Mouse (Mus musculus): ENCODE data around the gene Tapt1. TPM values are rescaled to one million over a fixed set of nuclear protein-coding genes. Genes with fewer than 3 reads are reported as not detected.
"Not testable (repeated sequence)": the region's sequence is repeated elsewhere in the genome, so short reads cannot be mapped to it uniquely, and the experiment has no call there.

Gene Tapt1
- total and polyA plus RNA-seq, 2 experiments, result 34.8 to 68.6 TPM

- TF ChIP-seq CTCF (IDR thresholded peaks at IDR 0.05; ENCODE audit: low read depth, low read length), result no peak
- Histone ChIP-seq H3K79me2 (ENCODE audit: control insufficient read depth, insufficient read depth, low read length) (no peaks in the 10 kb centered on the region), H3K9ac (ENCODE audit: low read depth, low read length) (no peak overlapping the region), H3K27ac (replicated peaks; ENCODE audit: insufficient read depth, low read depth, low read length) (no peak overlapping the region), H3K27me3 (ENCODE audit: control insufficient read depth, insufficient read depth, low read length) (no peaks in the 10 kb centered on the region), H3K36me3 (ENCODE audit: control insufficient read depth, insufficient read depth, low read length) (no peaks in the 10 kb centered on the region), H3K4me1 (ENCODE audit: control insufficient read depth, insufficient read depth, low read length) (no peaks in the 10 kb centered on the region), H3K4me3 (ENCODE audit: insufficient read depth, low read depth, low read length) (no peak overlapping the region)
- 78% methylated on average over 8 of the region's 8 CpGs for WGBS
- DNase-seq (ENCODE audit: extremely low read depth, low read depth, low spot score), result no peak
Measured at GRCm38 (mm10) chr5:44143467-44144235, 82.8 kb downstream of the Tapt1 start.

DNA sequence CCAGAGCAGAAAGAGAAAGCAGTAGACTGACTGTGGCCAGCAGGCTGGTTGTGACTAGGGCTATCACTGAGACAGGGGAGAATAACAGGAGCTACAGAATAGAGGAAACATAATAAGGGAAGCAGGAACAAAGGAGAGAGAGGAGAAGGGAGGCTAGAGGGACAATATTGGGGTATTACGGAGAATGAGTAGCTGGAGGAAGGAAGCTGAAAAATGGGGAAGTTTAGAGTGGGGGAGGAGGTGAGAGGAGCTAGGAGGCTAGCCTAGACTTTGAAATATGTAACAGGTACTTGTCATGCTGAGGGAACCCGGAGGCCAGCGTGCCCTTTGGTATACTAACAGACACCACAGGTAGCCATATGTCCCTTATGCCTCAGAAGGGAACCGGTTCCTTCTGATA lies 98.9 kb downstream of the Tapt1 start:
- Histone ChIP-seq H3K9ac (ENCODE audit: low read depth, low read length) (no peak overlapping the region), H3K4me3 (ENCODE audit: insufficient read depth, low read depth, low read length) (no peak overlapping the region), H3K27ac (replicated peaks; ENCODE audit: insufficient read depth, low read depth, low read length) (no peak overlapping the region), H3K79me2 (ENCODE audit: control insufficient read depth, insufficient read depth, low read length) (no peaks in the 10 kb centered on the region), H3K27me3 (ENCODE audit: control insufficient read depth, insufficient read depth, low read length) (0 out of 2 replicates have a peak, but pooled peaks cover 2% of the 10 kb centered on the region), H3K36me3 (ENCODE audit: control insufficient read depth, insufficient read depth, low read length) (no peaks in the 10 kb centered on the region), H3K4me1 (ENCODE audit: control insufficient read depth, insufficient read depth, low read length) (no peaks in the 10 kb centered on the region)
- no peak for TF ChIP-seq POLR2A (IDR thresholded peaks at IDR 0.05; ENCODE audit: extremely low read depth, insufficient read depth, low read length)
- no peak for TF ChIP-seq CTCF (IDR thresholded peaks at IDR 0.05; ENCODE audit: low read depth, low read length)
- DNase-seq (ENCODE audit: extremely low read depth, low read depth, low spot score), result no peak
- WGBS, result 72% methylated on average over 4 of the region's 4 CpGs

DNA sequence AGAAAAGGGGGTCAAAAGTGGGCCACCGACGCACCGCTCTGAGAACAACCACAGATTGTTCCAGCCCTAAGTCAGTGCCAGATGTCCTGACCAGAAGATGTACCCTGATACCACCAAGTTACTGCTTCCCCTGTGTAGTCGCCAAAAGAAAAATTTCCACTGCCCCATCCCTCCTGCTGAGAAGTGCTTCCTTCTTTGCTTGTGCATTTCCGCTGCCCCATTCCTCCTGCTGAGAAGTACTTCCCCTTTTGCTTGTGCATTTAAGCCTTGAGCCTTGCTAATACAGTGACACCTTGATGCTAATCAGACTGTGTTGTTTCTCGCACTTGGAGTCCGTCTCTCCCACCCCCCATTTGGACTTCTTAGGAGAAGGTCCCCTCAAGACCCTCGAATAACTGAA lies 99.9 kb downstream of the Tapt1 start:
- not testable (repeated sequence) for H3K27me3 ChIP-seq (ENCODE audit: control insufficient read depth, insufficient read depth, low read length); H3K4me3 ChIP-seq (ENCODE audit: insufficient read depth, low read depth, low read length); H3K9ac ChIP-seq (ENCODE audit: low read depth, low read length); H3K4me1 ChIP-seq (ENCODE audit: control insufficient read depth, insufficient read depth, low read length); H3K79me2 ChIP-seq (ENCODE audit: control insufficient read depth, insufficient read depth, low read length); H3K36me3 ChIP-seq (ENCODE audit: control insufficient read depth, insufficient read depth, low read length); DNase-seq (ENCODE audit: extremely low read depth, low read depth, low spot score); H3K27ac ChIP-seq (replicated peaks; ENCODE audit: insufficient read depth, low read depth, low read length)
- WGBS, result 94% methylated on average over 8 of the region's 8 CpGs

Other genes with a start within 250 kb of the Tapt1 start
- gene Fgfbp1, start 244.8 kb downstream of the Tapt1 start, total RNA-seq (2014; rRNA removed), result not detected in 2 replicates
- gene Fgfbp1, start 244.8 kb downstream of the Tapt1 start, polyA plus RNA-seq (2012; rRNA removed), result not detected in 2 replicates
- 13.5 and 18.3 TPM in 2 replicates for gene Prom1, start 124.6 kb downstream of the Tapt1 start, total RNA-seq (2014; rRNA removed)
- 1.8 and 3.5 TPM in 2 replicates for gene Prom1, start 124.6 kb downstream of the Tapt1 start, polyA plus RNA-seq (2012; rRNA removed)